Mouse (Mus musculus) E14TG2a.4 (cell line): Measurements from ENCODE around the gene Fpr2.

Source experiments
- CTCF ChIP-seq: conservative IDR thresholded peaks from 2 replicates; pipeline ENCODE4 v1.5.1; 2014; ENCODE audit warnings: low read length
- NANOG ChIP-seq: IDR thresholded peaks from 2 replicates; pipeline ENCODE4 v1.6.1; 2014; ENCODE audit warnings: borderline replicate concordance, low read length, mixed read lengths
- POU5F1 ChIP-seq: IDR thresholded peaks from 2 replicates; pipeline ENCODE4 v1.6.1; 2014; ENCODE audit warnings: low read length, borderline replicate concordance

- TF ChIP-seq CTCF (no peak), POU5F1 (no peak), NANOG (no peak)
Observed at GRCm38 (mm10) chr17:17839276-17839675, 48.3 kb upstream of the Fpr2 start.
